Mouse (Mus musculus): ENCODE measurements around the gene Anxa8. TPM values are rescaled to one million over a fixed set of nuclear protein-coding genes. Genes with fewer than 3 reads are reported as not detected.

Gene Anxa8
- polyA plus RNA-seq (2021; fragmentation: Nextera tagmentation), result 0.50 and 0.74 TPM in 2 replicates
- long read RNA-seq, experiment 1, partial matches to known transcripts, result 0 of 1 reads
- long read RNA-seq, experiment 1, other reads (novel, unspliced or antisense), result 0 of 1 reads
- long read RNA-seq, experiment 2, partial matches to known transcripts, result 1 of 3 reads
- long read RNA-seq, experiment 2, other reads (novel, unspliced or antisense), result 0 of 3 reads

GRCm38 (mm10) chr14:34085731-34086130 is at the start of gene Anxa8:
Gene Anxa8 (plus strand): TSS chr14:34085981.

GRCm38 (mm10) chr14:34052516-34052915 is 33.3 kb upstream of the Anxa8 start, which contains the start of gene Antxrl:
Gene Antxrl (plus strand): TSS chr14:34052707.

GRCm38 (mm10) chr14:34102601-34103000 is 16.8 kb downstream of the Anxa8 start, which contains the start of gene A630023A22Rik:
Gene A630023A22Rik (minus strand): TSS chr14:34102754.

Other genes starting within 250 kb of the Anxa8 start
- gene Gdf10, start 162.4 kb upstream of the Anxa8 start, polyA plus RNA-seq (2021; fragmentation: Nextera tagmentation), result 2.1 and 2.9 TPM in 2 replicates
- gene Gdf2, start 144.9 kb upstream of the Anxa8 start, polyA plus RNA-seq (2021; fragmentation: Nextera tagmentation), result not detected in 2 replicates
- 0.06 and 0.08 TPM in 2 replicates for gene Rbp3, start 132.0 kb upstream of the Anxa8 start, polyA plus RNA-seq (2021; fragmentation: Nextera tagmentation)
- 1.2 and 1.7 TPM in 2 replicates for gene Zfp488, start 107.2 kb upstream of the Anxa8 start, polyA plus RNA-seq (2021; fragmentation: Nextera tagmentation)
- not detected in 2 replicates for gene Gm30083, start 70.8 kb upstream of the Anxa8 start, polyA plus RNA-seq (2021; fragmentation: Nextera tagmentation)
- not detected in 2 replicates for gene Gm5460, start 69.2 kb upstream of the Anxa8 start, polyA plus RNA-seq (2021; fragmentation: Nextera tagmentation)
- not detected in 2 replicates for gene Antxrl, start 33.3 kb upstream of the Anxa8 start, polyA plus RNA-seq (2021; fragmentation: Nextera tagmentation)
- not detected in 2 replicates for gene A630023A22Rik, start 16.8 kb downstream of the Anxa8 start, polyA plus RNA-seq (2021; fragmentation: Nextera tagmentation)
- 0.04 TPM in 1 of 2 replicates, not detected in the other for gene Npy4r, start 66.5 kb downstream of the Anxa8 start, polyA plus RNA-seq (2021; fragmentation: Nextera tagmentation)
- 0.25 and 0.65 TPM in 2 replicates for gene Gprin2, start 115.7 kb downstream of the Anxa8 start, polyA plus RNA-seq (2021; fragmentation: Nextera tagmentation)
- 0.29 and 0.34 TPM in 2 replicates for gene Syt15, start 133.6 kb downstream of the Anxa8 start, polyA plus RNA-seq (2021; fragmentation: Nextera tagmentation)
- 7.1 and 7.4 TPM in 2 replicates for gene Shld2, start 224.5 kb downstream of the Anxa8 start, polyA plus RNA-seq (2021; fragmentation: Nextera tagmentation)
- gene Glud1, start 224.7 kb downstream of the Anxa8 start, polyA plus RNA-seq (2021; fragmentation: Nextera tagmentation), result 68.8 and 88.9 TPM in 2 replicates

Data from layer of hippocampus, adult 6 months (tissue).